Mouse (Mus musculus) B cell, adult 2 months (primary cell): ENCODE results near the gene Timd2.
"Not testable (repeated sequence)": the region's sequence is repeated elsewhere in the genome, so short reads cannot be mapped to it uniquely, and the experiment has no call there.

Source experiments
- DNase-seq, 2 experiments: peaks; one replicate each; pipeline ENCODE4 v3.0.0; 2022

The Timd2 gene

GRCm38 (mm10) chr11:46663215-46663614, 43.6 kb downstream of the Timd2 start:
- DNase-seq = no peak

DNA sequence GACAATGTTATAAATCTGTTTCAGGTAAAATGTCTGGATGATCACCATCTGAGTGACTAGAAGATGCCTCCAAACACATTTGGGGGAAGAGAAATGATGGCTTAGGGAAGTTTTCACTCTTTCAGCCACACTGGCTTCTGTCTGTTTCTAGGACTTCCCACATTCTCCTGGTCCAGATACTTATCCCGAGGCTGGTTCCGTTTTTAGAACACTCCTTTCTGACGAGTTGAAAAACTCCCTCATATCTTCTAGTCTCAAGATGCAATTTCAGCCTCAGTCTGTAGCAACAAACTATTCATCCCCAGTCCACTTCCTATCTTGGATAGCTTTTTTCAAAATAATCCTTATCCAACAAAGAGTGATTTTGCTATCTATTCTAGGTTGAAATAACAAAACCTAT, 54.4 kb downstream of the Timd2 start:
- DNase-seq = no peak

- DNase-seq = not testable (repeated sequence)
Observed at GRCm38 (mm10) chr11:46649655-46650054, 57.2 kb downstream of the Timd2 start.

GRCm38 (mm10) chr11:46644824-46645223, 62.0 kb downstream of the Timd2 start:
- no peak for DNase-seq

DNA sequence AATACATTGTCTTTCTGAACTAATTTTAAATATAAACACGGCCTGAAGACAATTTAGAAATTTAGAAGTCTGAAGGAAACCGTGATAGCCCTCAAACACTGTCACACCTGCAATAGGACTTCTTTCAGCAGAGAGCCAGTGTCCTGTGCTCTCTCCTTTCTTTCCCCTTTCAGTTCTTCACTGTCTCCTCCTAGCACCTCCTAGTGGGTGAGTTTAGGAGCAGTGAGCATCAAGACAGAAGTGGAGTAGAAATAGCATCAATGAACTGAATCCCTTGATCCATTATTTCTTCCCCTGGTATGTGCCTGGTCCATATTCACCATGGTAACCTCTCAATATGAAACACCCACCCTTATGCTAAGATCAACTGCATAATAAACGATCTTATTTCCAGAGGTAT, 70.3 kb downstream of the Timd2 start:
- DNase-seq = peak; percentile 12 to 17

GRCm38 (mm10) chr11:46635516-46635915, 71.3 kb downstream of the Timd2 start:
- DNase-seq = peak; percentile 18 to 21

- peak; percentile 40 to 43 for DNase-seq
Observed at GRCm38 (mm10) chr11:46631635-46632034, 75.2 kb downstream of the Timd2 start.

- no peak for DNase-seq
Observed at GRCm38 (mm10) chr11:46629211-46629795, 77.6 kb downstream of the Timd2 start, which contains the start of gene Dppa1. Gene Dppa1 (minus strand): TSS chr11:46629261.

- no peak for DNase-seq
Observed at GRCm38 (mm10) chr11:46620414-46621168, 86.3 kb downstream of the Timd2 start.

DNA sequence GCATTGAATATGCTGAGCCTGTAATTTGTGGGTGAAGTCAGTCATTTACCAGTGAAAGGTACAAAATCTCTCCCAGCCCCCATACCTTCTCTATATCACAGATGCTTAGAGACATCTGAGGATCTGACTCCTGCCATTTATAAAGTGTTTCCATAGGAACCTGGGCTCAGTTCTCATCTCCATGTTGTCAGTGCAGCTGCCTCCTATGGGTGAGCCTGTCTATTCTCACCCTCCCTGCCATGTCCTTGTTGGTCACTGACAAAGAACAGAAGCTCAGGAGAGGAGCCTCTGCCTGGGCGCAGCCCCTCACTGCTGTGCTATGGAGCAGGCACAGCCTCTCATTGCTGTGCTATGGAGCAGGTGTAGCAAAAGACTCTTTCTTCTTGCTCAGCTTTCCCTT, 86.9 kb downstream of the Timd2 start:
- DNase-seq = no peak
